Mouse (Mus musculus) heart, postnatal 0 days (tissue): ENCODE results near the gene Tnp2. TPM values are rescaled to one million over a fixed set of nuclear protein-coding genes. Genes with fewer than 3 reads are reported as not detected.
A peak's percentile ranks its signal among the peaks of the same experiment; 100 is the strongest.

ENCODE experiments used
- ATAC-seq: fragments of 200-750 bp; cut with Nextera tagmentation; 2 replicates; pipeline ENCODE4 v1.8.0; 2017; ENCODE audit warnings: low read depth, moderate number of reproducible peaks, moderate library complexity; ENCODE audit not compliant: insufficient read depth
- DNase-seq: peaks from one replicate; pipeline ENCODE4 v3.0.0-alpha.2; 2016; ENCODE audit warnings: low spot score
- H3K27ac ChIP-seq: fragments of 300-500 bp; sonication (generic); 2 replicates; pipeline ENCODE4 v1.5.1; 2014; ENCODE audit warnings: low read depth, mild to moderate bottlenecking
- H3K27me3 ChIP-seq: fragments of 300-500 bp; sonication (generic); 2 replicates; pipeline ENCODE4 v1.6.1; 2014; ENCODE audit warnings: low read length, mixed read lengths; ENCODE audit not compliant: control insufficient read depth, insufficient read depth
- H3K36me3 ChIP-seq: fragments of 300-500 bp; sonication (generic); replicated peaks from 2 replicates; pipeline ENCODE4 v1.6.1; 2014; ENCODE audit warnings: low read length, mixed read lengths; ENCODE audit not compliant: control insufficient read depth, insufficient read depth
- H3K4me1 ChIP-seq: fragments of 300-500 bp; sonication (generic); 2 replicates; pipeline ENCODE4 v1.6.1; 2014; ENCODE audit warnings: antibody characterized with exemption; ENCODE audit not compliant: control insufficient read depth, insufficient read depth
- H3K4me2 ChIP-seq: fragments of 300-500 bp; sonication (generic); 2 replicates; pipeline ENCODE4 v1.6.1; 2014; ENCODE audit warnings: low read depth, mild to moderate bottlenecking, low read length, moderate library complexity
- H3K4me3 ChIP-seq: fragments of 300-500 bp; sonication (generic); 2 replicates; pipeline ENCODE4 v1.5.1; 2014; ENCODE audit warnings: low read depth, low read length
- H3K9ac ChIP-seq: fragments of 300-500 bp; sonication (generic); replicated peaks from 2 replicates; pipeline ENCODE4 v1.6.1; 2014; ENCODE audit warnings: low read depth, low read length, mixed read lengths
- H3K9me3 ChIP-seq: fragments of 300-500 bp; sonication (generic); replicated peaks from 2 replicates; pipeline ENCODE4 v1.6.1; 2016; ENCODE audit warnings: low read length; ENCODE audit not compliant: control insufficient read depth
- CTCF ChIP-seq: IDR thresholded peaks from 2 replicates; pipeline ENCODE4 v1.5.1; 2016; ENCODE audit warnings: antibody characterized with exemption, control low read depth, low read depth
- EP300 ChIP-seq: IDR thresholded peaks from 2 replicates; pipeline ENCODE4 v1.6.1; 2016; ENCODE audit warnings: antibody characterized with exemption, low read depth
- WGBS: fragments of 180-500 bp; shearing (Covaris S2); extraction: QIAGEN DNeasy Blood & Tissue Kit; methylation state at CpG from one replicate; pipeline ENCODE4 v1.1.7; 2014; 5-methylcytosine and 5-hydroxymethylcytosine counted together
- polyA plus RNA-seq: library from polyadenylated mRNA; unstranded; fragments of >200 nt; fragmentation: Nextera tagmentation; extraction: Ambion mirVana; gene quantifications from 2 replicates; pipeline ENCODE4 v1.2.1, GENCODE M21; 2015
- total RNA-seq: library from RNA; depleted of rRNA; stranded (reverse); fragments of >200 nt; gene quantifications from 2 replicates; pipeline ENCODE4 v1.2.3, GENCODE M21; 2014; ENCODE audit warnings: low replicate concordance

Tnp2 gene
- total and polyA plus RNA-seq, 2 experiments from 2014 or later = not detected

GRCm38 (mm10) chr16:10819966-10820365 is 31.5 kb upstream of the Tnp2 start:
- TF ChIP-seq EP300 (no peak), CTCF (no peak)
- ATAC-seq (no peak), DNase-seq (no peak)
- no peak overlapping the region for H3K4me2 ChIP-seq
- H3K4me1 ChIP-seq = peaks cover 1% of the 10 kb centered on the region; the same call in 1 of the 2 replicates
- no peaks in the 10 kb centered on the region for H3K9me3 ChIP-seq
- H3K27me3 ChIP-seq = no peaks in the 10 kb centered on the region
- WGBS = 38% methylated on average over 3 of the region's 3 CpGs
- no peaks in the 10 kb centered on the region for H3K36me3 ChIP-seq
- no peak overlapping the region for H3K27ac ChIP-seq
- H3K9ac ChIP-seq = no peak overlapping the region
- H3K4me3 ChIP-seq = no peak overlapping the region

- ATAC-seq (no peak), DNase-seq (no peak)
- Histone ChIP-seq H3K4me3 (no peak overlapping the region), H3K27me3 (no peaks in the 10 kb centered on the region), H3K9ac (no peak overlapping the region), H3K27ac (no peak overlapping the region), H3K9me3 (no peaks in the 10 kb centered on the region), H3K4me2 (no peak overlapping the region), H3K36me3 (no peaks in the 10 kb centered on the region), H3K4me1 (peaks cover 6% of the 10 kb centered on the region; the same call in 1 of the 2 replicates)
- TF ChIP-seq CTCF (no peak), EP300 (no peak)
- WGBS = 81% methylated on average over 4 of the region's 4 CpGs
Observed at GRCm38 (mm10) chr16:10818579-10819135, 30.2 kb upstream of the Tnp2 start.

DNA sequence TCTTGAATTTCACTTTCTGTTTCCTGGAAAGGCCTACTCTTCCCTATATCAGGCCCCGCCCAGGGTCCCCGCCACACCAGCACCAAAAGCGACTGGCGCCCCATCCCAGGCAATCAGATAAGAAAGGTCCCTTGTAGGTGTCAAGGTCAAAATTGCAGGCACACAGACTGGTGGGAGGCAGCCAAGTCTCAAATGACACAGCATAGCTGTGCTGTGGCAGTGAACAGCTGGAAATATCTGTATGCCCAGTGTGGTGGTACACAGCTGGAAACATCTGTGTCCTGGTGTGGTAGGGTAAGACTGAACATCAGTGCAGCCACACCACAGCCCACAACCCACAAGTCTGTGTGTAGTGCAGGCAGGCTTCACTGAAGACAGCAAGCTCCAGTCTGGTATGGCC is 26.4 kb upstream of the Tnp2 start:
- WGBS = 44% methylated on average over 4 of the region's 4 CpGs
- peak; percentile 17; the same call in 1 of the 2 replicates for ATAC-seq

DNA sequence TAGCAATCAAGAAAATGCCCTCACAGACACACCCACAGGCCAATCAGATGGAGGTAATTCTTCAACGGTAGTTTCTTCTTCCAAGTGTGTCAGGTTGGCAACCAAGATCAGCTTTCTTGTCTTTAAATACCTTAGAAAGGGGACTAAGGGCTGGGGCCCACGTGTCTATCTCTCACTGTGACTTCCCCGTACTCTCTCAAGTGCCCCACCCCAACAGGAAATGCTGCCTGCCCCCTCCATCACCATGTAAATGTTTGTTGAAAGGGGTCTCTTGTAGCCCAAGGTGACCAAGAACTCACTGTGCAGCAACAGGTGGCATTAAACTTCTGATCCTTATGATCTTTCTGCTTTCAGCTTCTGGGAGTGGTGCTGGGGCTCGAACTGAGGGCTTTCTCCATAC is 25.3 kb upstream of the Tnp2 start:
- no peak overlapping the region for H3K4me2 ChIP-seq
- no peak for DNase-seq
- 82% methylated on average over 4 of the region's 4 CpGs for WGBS
- no peak overlapping the region for H3K27ac ChIP-seq
- H3K36me3 ChIP-seq = no peaks in the 10 kb centered on the region
- H3K9me3 ChIP-seq = no peaks in the 10 kb centered on the region
- no peaks in the 10 kb centered on the region for H3K27me3 ChIP-seq
- no peak for ATAC-seq
- H3K9ac ChIP-seq = no peak overlapping the region
- H3K4me3 ChIP-seq = no peak overlapping the region
- TF ChIP-seq CTCF (no peak), EP300 (no peak)
- peaks cover 9% of the 10 kb centered on the region; the same call in 1 of the 2 replicates for H3K4me1 ChIP-seq

More for the DNA sequence above, 26.4 kb upstream of the Tnp2 start:
- no peak overlapping the region for H3K4me3 ChIP-seq
- no peaks in the 10 kb centered on the region for H3K27me3 ChIP-seq
- H3K4me2 ChIP-seq = no peak overlapping the region
- H3K9ac ChIP-seq = no peak overlapping the region
- no peaks in the 10 kb centered on the region for H3K9me3 ChIP-seq
- DNase-seq = no peak
- peaks cover 9% of the 10 kb centered on the region; the same call in 1 of the 2 replicates for H3K4me1 ChIP-seq
- TF ChIP-seq CTCF = no peak
- TF ChIP-seq EP300 = no peak
- H3K27ac ChIP-seq = no peak overlapping the region
- H3K36me3 ChIP-seq = no peaks in the 10 kb centered on the region

DNA sequence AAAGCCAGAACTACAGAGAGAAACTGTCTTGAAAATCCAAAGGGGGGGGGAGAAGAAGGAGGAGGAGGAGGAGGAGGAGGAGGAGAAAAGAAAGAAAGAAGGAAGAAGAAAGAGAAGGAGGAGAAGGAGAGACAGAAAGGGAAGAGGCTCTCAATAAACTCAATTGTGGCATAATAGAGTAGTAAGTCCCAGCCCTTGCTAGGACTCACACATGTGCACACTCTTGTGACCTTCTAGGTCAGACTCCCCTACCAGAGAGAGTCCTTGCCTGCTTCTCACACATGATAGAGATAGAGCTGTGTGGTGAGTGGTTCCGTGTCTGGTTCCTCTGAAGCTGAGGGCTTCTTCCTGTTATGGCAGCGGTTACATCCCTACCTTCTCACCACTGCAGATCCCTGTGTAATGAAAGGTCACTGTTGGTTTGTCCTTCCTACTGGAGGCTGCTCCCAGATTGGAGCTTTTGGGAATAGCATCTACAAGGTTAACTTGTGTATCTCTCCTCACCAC is 24.5 kb upstream of the Tnp2 start, which contains the start of gene Gm11172:
Gm11172 (plus strand) TSS at position 51 of the 507 bp plus-strand sequence.
- no peak for DNase-seq
- Histone ChIP-seq H3K4me2 (no peak within 1 kb of the TSS), H3K9ac (no peak within 1 kb of the TSS), H3K4me1 (peaks cover 9% of the 10 kb centered on the region; the same call in 1 of the 2 replicates), H3K36me3 (no peaks in the 10 kb centered on the region), H3K4me3 (no peak within 1 kb of the TSS), H3K27me3 (no peaks in the 10 kb centered on the region), H3K9me3 (no peaks in the 10 kb centered on the region), H3K27ac (no peak within 1 kb of the TSS)
- WGBS = 73% methylated on average over 2 of the region's 2 CpGs
- TF ChIP-seq EP300 = no peak
- TF ChIP-seq CTCF = no peak
- no peak for ATAC-seq
